Mouse (Mus musculus): Measurements from ENCODE around the gene Ccdc28a. TPM values are rescaled to one million over a fixed set of nuclear protein-coding genes. Genes with fewer than 3 reads are reported as not detected.
A peak's percentile ranks its signal among the peaks of the same experiment; 100 is the strongest.

The Ccdc28a gene
- polyA plus RNA-seq, 1 experiment from 2014 or later = 9.2 TPM

DNA sequence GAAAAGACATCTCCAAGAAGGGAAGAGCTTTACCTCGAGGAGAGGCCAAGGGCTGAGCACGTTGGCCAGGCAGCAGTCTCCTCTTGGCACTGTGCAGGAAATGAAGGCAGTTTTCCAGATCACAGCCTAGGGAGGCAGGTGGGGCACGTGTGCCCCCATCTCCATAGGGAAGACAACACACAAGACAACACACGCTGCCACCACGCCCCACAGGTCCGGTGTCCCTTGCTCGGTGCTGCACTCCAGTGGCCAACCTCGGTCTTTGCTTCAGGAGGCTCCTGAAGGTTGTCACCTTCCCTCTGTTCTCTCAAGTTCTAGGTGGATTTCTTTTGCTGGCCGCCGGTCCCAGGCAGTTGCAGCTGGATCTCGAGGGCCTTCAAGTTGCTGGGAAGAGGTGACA lies 24.1 kb downstream of the Ccdc28a start, which contains the start of gene Ect2l:
TSS of gene Ect2l (minus strand) at position 165 of the 400 bp plus-strand sequence.
- no peaks in the 10 kb centered on the region for H3K36me3 ChIP-seq (ENCODE audit: insufficient read depth)
- H3K27me3 ChIP-seq (ENCODE audit: insufficient read depth, low read length) = no peaks in the 10 kb centered on the region
- H3K4me2 ChIP-seq = peak within 1 kb of the TSS; percentile 20; the same call in 1 of the 2 replicates
- H3K4me3 ChIP-seq (ENCODE audit: low read depth, low read length) = no peak within 1 kb of the TSS
- H3K9me3 ChIP-seq (ENCODE audit: low read depth, low read length) = no peaks in the 10 kb centered on the region
- H3K27ac ChIP-seq (ENCODE audit: low read depth) = no peak within 1 kb of the TSS
- TF ChIP-seq CTCF (IDR thresholded peaks at IDR 0.05; ENCODE audit: low read depth) = peak; percentile 78
- DNase-seq (peak; percentile 61), ATAC-seq (ENCODE audit: insufficient read depth) (peak; percentile 72; the same call in 1 of the 2 replicates)
- no peak within 1 kb of the TSS for H3K9ac ChIP-seq
- H3K4me1 ChIP-seq (ENCODE audit: insufficient read depth) = no peaks in the 10 kb centered on the region
- WGBS = 7% methylated on average over 11 of the region's 11 CpGs

DNA sequence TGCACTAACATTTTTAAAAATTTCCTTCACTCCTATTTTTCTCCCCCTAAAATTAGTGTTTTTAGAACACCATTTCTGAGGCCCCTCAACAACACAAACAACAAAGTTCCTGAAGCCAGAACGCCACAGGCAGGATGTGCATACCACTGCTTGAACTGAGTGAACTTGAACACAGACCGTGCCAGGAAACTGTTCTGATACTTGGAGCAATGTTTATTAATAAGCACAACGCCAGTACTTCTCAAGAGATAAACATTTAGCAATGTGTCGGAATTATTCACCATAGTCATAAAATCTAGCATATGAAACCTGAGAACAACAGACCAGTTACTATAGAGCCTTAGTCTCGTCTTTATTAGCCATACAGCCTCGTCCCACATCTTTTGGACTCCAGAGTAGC lies 24.7 kb downstream of the Ccdc28a start:
- ATAC-seq (ENCODE audit: insufficient read depth) = peak; percentile 53; the same call in 1 of the 2 replicates

DNA sequence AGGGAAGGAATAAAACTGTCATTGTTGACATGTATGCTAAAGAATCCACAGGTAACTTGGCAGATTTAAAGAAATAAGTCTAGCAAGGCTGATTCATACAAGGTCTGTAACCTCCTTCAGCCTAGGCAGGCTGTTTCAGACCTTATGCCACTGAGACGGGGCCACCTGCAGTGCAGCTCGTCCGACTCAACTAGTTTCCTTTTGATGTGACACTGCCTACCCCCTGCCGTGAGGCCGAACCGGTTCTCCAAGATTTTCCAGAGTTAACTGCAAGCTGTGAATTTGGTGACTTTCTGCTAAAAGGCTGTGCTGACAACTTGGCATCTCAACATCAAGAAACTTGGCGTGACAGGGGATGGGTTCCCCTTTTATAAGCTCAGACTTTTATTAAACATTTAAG lies 30.7 kb downstream of the Ccdc28a start:
- H3K27me3 ChIP-seq (ENCODE audit: insufficient read depth, low read length) = no peaks in the 10 kb centered on the region
- H3K4me1 ChIP-seq (ENCODE audit: insufficient read depth) = no peaks in the 10 kb centered on the region
- H3K4me2 ChIP-seq = no peak overlapping the region
- ATAC-seq (ENCODE audit: insufficient read depth) (no peak), DNase-seq (peak; percentile 51)
- H3K36me3 ChIP-seq (ENCODE audit: insufficient read depth) = no peaks in the 10 kb centered on the region
- H3K4me3 ChIP-seq (ENCODE audit: low read depth, low read length) = no peak overlapping the region
- WGBS = 20% methylated on average over 7 of the region's 7 CpGs
- TF ChIP-seq CTCF (IDR thresholded peaks at IDR 0.05; ENCODE audit: low read depth) = no peak
- H3K9ac ChIP-seq = no peak overlapping the region
- H3K9me3 ChIP-seq (ENCODE audit: low read depth, low read length) = no peaks in the 10 kb centered on the region
- no peak overlapping the region for H3K27ac ChIP-seq (ENCODE audit: low read depth)

More for the DNA sequence above, 24.7 kb downstream of the Ccdc28a start:
- H3K27ac ChIP-seq (ENCODE audit: low read depth) = no peak overlapping the region
- 43% methylated on average over 6 of the region's 6 CpGs for WGBS
- no peak for TF ChIP-seq CTCF (IDR thresholded peaks at IDR 0.05; ENCODE audit: low read depth)
- H3K36me3 ChIP-seq (ENCODE audit: insufficient read depth) = no peaks in the 10 kb centered on the region
- peak; percentile 63 for DNase-seq
- no peak overlapping the region for H3K4me2 ChIP-seq
- no peak overlapping the region for H3K9ac ChIP-seq
- no peaks in the 10 kb centered on the region for H3K27me3 ChIP-seq (ENCODE audit: insufficient read depth, low read length)
- no peak overlapping the region for H3K4me3 ChIP-seq (ENCODE audit: low read depth, low read length)
- no peaks in the 10 kb centered on the region for H3K4me1 ChIP-seq (ENCODE audit: insufficient read depth)
- H3K9me3 ChIP-seq (ENCODE audit: low read depth, low read length) = no peaks in the 10 kb centered on the region

- H3K4me1 ChIP-seq (ENCODE audit: insufficient read depth) = no peaks in the 10 kb centered on the region
- 75% methylated on average over 3 of the region's 3 CpGs for WGBS
- H3K9me3 ChIP-seq (ENCODE audit: low read depth, low read length) = no peaks in the 10 kb centered on the region
- H3K4me2 ChIP-seq = no peak overlapping the region
- H3K36me3 ChIP-seq (ENCODE audit: insufficient read depth) = no peaks in the 10 kb centered on the region
- H3K4me3 ChIP-seq (ENCODE audit: low read depth, low read length) = no peak overlapping the region
- ATAC-seq (ENCODE audit: insufficient read depth) (no peak), DNase-seq (no peak)
- no peak for TF ChIP-seq CTCF (IDR thresholded peaks at IDR 0.05; ENCODE audit: low read depth)
- H3K27ac ChIP-seq (ENCODE audit: low read depth) = no peak overlapping the region
- no peak overlapping the region for H3K9ac ChIP-seq
- no peaks in the 10 kb centered on the region for H3K27me3 ChIP-seq (ENCODE audit: insufficient read depth, low read length)
Measured at GRCm38 (mm10) chr10:18202401-18202800, 32.4 kb downstream of the Ccdc28a start.

DNA sequence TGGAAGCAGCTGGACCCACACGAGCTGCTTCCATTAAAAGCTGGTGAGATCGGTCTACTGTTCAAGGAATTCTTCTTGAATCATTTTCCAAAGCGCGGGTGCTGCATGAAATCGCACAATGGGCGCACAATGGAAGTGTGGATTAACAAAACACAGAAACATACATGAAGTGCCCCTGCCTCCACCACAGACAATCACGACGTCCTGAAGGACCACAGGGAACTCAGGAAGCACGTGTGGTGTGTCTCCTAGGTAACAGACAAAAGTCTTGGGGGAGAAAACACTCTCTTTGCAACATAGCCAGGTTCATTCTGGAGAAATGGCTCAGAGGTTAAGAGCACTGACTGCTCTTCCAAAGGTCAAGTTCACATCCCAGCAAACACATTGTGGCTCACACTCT lies 34.1 kb downstream of the Ccdc28a start:
- Histone ChIP-seq H3K27me3 (ENCODE audit: insufficient read depth, low read length) (no peaks in the 10 kb centered on the region), H3K9ac (no peak overlapping the region), H3K27ac (ENCODE audit: low read depth) (no peak overlapping the region), H3K4me2 (no peak overlapping the region), H3K4me1 (ENCODE audit: insufficient read depth) (no peaks in the 10 kb centered on the region), H3K4me3 (ENCODE audit: low read depth, low read length) (no peak overlapping the region), H3K9me3 (ENCODE audit: low read depth, low read length) (no peaks in the 10 kb centered on the region), H3K36me3 (ENCODE audit: insufficient read depth) (no peaks in the 10 kb centered on the region)
- ATAC-seq (ENCODE audit: insufficient read depth) (no peak), DNase-seq (no peak)
- 68% methylated on average over 9 of the region's 9 CpGs for WGBS
- TF ChIP-seq CTCF (IDR thresholded peaks at IDR 0.05; ENCODE audit: low read depth) = no peak

GRCm38 (mm10) chr10:18199919-18200318 lies 34.9 kb downstream of the Ccdc28a start:
- 22% methylated on average over 4 of the region's 4 CpGs for WGBS
- H3K4me2 ChIP-seq = no peak overlapping the region
- DNase-seq (peak; percentile 49), ATAC-seq (ENCODE audit: insufficient read depth) (peak; percentile 32; the same call in 1 of the 2 replicates)
- H3K4me1 ChIP-seq (ENCODE audit: insufficient read depth) = no peaks in the 10 kb centered on the region
- no peak overlapping the region for H3K27ac ChIP-seq (ENCODE audit: low read depth)
- no peaks in the 10 kb centered on the region for H3K36me3 ChIP-seq (ENCODE audit: insufficient read depth)
- no peaks in the 10 kb centered on the region for H3K9me3 ChIP-seq (ENCODE audit: low read depth, low read length)
- no peak overlapping the region for H3K9ac ChIP-seq
- TF ChIP-seq CTCF (IDR thresholded peaks at IDR 0.05; ENCODE audit: low read depth) = no peak
- H3K27me3 ChIP-seq (ENCODE audit: insufficient read depth, low read length) = no peaks in the 10 kb centered on the region
- no peak overlapping the region for H3K4me3 ChIP-seq (ENCODE audit: low read depth, low read length)

DNA sequence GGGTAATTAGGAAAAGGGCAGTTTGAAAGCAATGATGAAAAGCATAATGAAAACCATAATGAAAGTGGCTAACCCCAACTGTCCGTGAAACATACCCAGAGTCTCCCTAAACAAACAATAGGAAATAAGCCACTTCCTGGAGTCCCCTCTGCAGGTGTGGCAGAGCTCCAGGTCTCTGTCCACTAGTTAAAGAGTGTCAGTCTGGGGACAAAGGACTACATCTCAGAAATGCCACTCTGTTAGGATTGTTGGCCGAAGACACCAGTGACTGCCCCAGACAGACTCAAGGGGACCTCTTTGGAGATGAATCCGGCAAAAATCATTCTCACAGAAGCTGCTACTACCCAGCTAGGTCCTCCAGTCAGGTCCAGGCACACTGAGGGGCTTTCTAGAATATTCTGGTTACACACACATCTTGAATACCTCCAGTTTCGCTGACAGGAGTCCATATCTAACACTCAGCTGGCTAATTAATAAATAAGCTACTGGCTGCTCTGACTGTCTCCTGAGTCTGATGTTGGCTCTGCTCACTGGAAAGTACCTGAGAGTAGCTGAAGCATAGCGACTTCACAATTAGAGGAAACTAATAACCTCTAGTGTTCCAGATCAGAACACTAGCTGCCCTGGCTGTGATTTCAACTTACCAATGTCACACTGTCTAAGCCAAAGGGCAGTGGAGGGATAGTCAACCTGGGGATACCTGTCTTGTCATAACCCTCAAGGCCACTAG lies 36.3 kb downstream of the Ccdc28a start:
- no peaks in the 10 kb centered on the region for H3K27me3 ChIP-seq (ENCODE audit: insufficient read depth, low read length)
- 77% methylated on average over 5 of the region's 5 CpGs for WGBS
- no peaks in the 10 kb centered on the region for H3K4me1 ChIP-seq (ENCODE audit: insufficient read depth)
- DNase-seq (no peak), ATAC-seq (ENCODE audit: insufficient read depth) (no peak)
- H3K4me3 ChIP-seq (ENCODE audit: low read depth, low read length) = no peak overlapping the region
- H3K36me3 ChIP-seq (ENCODE audit: insufficient read depth) = no peaks in the 10 kb centered on the region
- H3K4me2 ChIP-seq = no peak overlapping the region
- TF ChIP-seq CTCF (IDR thresholded peaks at IDR 0.05; ENCODE audit: low read depth) = no peak
- H3K9me3 ChIP-seq (ENCODE audit: low read depth, low read length) = no peaks in the 10 kb centered on the region
- H3K9ac ChIP-seq = no peak overlapping the region
- H3K27ac ChIP-seq (ENCODE audit: low read depth) = no peak overlapping the region
